Mouse (Mus musculus): ENCODE measurements around the gene Arl13b. TPM values are rescaled to one million over a fixed set of nuclear protein-coding genes. Genes with fewer than 3 reads are reported as not detected.

The Arl13b gene
- polyA plus RNA-seq, 1 experiment: 6.0 TPM

DNA sequence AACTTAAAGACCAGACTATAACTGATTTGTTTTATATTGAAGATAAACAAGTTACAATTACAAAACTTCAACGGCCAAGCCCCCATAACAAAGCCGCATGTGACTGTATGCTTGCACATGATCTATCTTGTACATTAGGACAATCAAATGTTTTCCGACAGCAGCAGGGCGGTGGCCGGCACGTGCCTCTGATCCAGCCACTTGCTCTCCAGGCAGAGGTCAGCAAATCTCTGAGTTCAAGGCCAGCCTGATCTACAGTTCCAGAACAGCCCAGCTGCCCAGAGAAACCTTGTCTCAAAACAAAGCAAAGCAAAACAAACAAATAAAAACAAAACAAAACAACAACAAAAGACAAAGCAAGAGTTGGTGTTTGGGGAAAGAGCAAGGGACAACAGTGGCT, 8.5 kb upstream of the Arl13b start:
- H3K4me1 ChIP-seq (ENCODE audit: control insufficient read depth, insufficient read depth, low read length): peaks cover 7% of the 10 kb centered on the region
- DNase-seq: no peak
- 45% methylated on average over 6 of the region's 6 CpGs for WGBS
- TF ChIP-seq CTCF (IDR thresholded peaks at IDR 0.05; ENCODE audit: insufficient read depth, low read length): no peak
- TF ChIP-seq POLR2A (IDR thresholded peaks at IDR 0.05; ENCODE audit: borderline replicate concordance, extremely low read depth, low read depth, low read length): no peak
- H3K4me3 ChIP-seq (replicated peaks; ENCODE audit: extremely low read depth, low read depth, low read length): peak overlapping the region; percentile 6

DNA sequence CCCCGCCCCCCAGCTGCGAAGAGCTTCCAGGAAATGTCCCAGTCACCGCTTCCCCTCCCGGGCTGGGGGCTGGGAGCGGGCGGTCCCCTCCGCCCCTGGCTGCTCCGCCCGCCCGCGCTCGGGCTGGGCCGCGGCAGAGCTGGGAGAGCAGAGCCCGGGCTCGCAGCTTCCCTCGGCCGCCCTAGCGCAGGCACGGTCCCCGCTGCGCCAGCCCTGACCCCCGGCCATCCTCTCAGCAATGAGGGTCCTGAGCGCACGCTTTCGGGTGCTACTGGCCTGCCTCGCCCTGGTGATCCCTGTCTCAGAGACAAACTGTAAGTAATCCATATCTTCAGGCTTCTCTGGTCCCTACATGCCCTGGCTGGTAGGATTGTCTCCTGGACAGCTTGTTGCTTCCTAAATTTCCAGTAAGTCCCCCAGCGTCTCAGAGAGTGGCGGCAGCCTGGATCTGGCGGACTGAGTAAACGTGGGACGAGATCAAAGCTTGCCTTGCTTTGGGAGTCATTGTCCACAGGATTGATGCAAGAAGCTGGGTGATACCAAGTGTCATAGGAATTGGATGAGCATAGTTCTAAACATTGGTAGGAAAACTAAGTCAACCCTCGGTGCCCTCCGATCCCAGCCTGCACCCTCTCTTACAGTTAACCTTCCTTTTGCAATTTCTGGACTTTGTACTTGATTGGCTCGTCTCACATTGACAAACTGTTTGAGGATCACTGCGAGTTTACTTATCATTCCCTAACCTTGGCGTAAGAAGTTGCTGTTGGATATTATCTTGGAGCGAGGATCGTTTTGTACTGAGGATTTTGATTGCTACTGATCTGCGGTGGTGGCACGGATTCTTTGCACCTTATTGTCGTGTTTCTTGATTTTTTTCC, 7.6 kb upstream of the Arl13b start, which contains the start of gene Pros1:
Gene Pros1 (plus strand): TSS at position 117 of the 878 bp plus-strand sequence.
- peak; percentile 66 for DNase-seq
- TF ChIP-seq CTCF (IDR thresholded peaks at IDR 0.05; ENCODE audit: insufficient read depth, low read length) (no peak), POLR2A (IDR thresholded peaks at IDR 0.05; ENCODE audit: borderline replicate concordance, extremely low read depth, low read depth, low read length) (peak; percentile 79)
- WGBS: 3% methylated on average over 40 of the region's 42 CpGs
- H3K4me1 ChIP-seq (ENCODE audit: control insufficient read depth, insufficient read depth, low read length): peaks cover 7% of the 10 kb centered on the region
- peak within 1 kb of the TSS; percentile 100 for H3K4me3 ChIP-seq (replicated peaks; ENCODE audit: extremely low read depth, low read depth, low read length)

DNA sequence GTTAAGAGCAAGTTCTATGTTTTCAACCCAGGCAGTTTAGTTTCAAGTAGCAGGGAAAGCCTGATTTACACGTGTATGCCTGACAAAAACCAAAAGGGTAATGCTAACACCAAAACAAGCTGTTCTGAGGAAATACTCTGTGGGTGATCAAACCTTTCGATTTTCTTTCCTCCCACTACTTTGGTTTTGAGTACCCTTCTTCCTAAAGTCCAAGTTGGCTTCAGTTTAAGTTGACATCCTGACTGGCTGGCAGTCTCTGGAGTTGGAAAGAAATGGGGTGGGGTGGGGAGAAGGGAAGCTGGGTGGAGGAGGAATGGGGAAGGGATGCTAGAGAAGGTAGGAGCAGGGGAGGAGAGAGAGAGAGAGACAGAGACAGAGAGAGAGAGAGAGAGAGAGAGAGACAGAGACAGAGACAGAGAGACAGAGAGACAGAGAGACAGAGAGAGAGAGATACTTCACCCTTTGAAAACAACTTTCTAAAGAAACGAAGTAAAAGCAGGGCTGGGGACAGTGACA, 6.8 kb upstream of the Arl13b start:
- 6% methylated on average over 3 of the region's 3 CpGs for WGBS
- peak overlapping the region; percentile 100 for H3K4me3 ChIP-seq (replicated peaks; ENCODE audit: extremely low read depth, low read depth, low read length)
- TF ChIP-seq POLR2A (IDR thresholded peaks at IDR 0.05; ENCODE audit: borderline replicate concordance, extremely low read depth, low read depth, low read length) (no peak), CTCF (IDR thresholded peaks at IDR 0.05; ENCODE audit: insufficient read depth, low read length) (no peak)
- peaks cover 7% of the 10 kb centered on the region for H3K4me1 ChIP-seq (ENCODE audit: control insufficient read depth, insufficient read depth, low read length)
- no peak for DNase-seq

DNA sequence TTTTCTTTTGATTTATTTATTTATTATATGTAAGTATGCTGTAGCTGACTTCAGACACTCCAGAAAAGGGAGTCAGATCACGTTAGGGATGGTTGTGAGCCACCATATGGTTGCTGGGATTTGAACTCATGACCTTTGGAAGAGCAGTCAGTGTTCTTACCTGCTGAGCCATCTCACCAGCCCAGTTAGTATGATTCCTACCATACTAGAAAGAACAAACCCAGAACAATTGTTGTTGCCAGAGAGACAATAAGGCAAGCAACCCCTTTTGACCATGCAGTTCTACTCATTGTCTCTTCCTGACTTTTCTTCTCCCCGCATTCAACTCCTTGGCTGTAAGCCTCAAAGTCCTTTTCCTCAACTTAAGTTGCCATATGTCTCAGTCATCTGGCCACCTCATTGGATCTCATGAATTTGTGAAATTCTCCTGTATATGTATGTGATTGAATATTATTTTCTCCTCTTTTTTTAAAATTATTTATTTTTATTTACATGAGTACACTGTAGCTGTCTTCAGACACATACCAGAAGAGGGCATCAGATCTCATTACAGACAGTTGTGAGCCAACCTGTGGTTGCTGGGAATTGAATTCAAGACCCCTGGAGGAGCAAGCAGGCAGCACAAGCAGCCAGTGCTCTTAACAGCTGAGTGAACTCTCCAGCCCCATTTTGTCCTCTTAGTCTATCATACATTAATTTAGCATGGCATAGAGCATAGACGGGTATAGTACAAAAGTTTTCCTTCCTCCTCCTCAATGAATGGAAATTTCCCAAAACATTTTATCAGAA, 5.8 kb upstream of the Arl13b start:
- TF ChIP-seq CTCF (IDR thresholded peaks at IDR 0.05; ENCODE audit: insufficient read depth, low read length): no peak
- TF ChIP-seq POLR2A (IDR thresholded peaks at IDR 0.05; ENCODE audit: borderline replicate concordance, extremely low read depth, low read depth, low read length): no peak
- WGBS: 82% methylated on average over 3 of the region's 3 CpGs
- peaks cover 7% of the 10 kb centered on the region for H3K4me1 ChIP-seq (ENCODE audit: control insufficient read depth, insufficient read depth, low read length)
- no peak for DNase-seq
- no peak overlapping the region for H3K4me3 ChIP-seq (replicated peaks; ENCODE audit: extremely low read depth, low read depth, low read length)

DNA sequence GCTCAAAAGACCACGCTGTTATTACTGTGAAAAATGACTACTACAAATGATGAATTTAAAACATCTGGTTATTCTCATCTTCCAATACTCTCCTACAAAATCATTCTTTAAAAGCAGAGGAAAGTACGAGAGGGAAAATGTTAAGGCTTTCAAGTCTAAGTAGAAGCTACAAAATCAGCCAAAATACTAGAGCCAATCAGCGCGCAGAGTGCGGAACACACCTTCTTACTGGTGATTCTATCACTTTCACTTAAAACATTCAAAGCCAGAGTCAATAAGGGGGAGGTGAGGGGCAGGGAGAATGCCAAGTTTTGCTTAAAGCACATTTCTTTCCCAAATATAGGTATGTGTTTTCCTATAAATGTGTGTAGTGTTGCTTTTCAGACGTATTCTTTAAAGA, 1.5 kb downstream of the Arl13b start:
- peaks cover 2% of the 10 kb centered on the region; the same call in 1 of the 2 replicates for H3K4me1 ChIP-seq (ENCODE audit: control insufficient read depth, insufficient read depth, low read length)
- H3K4me3 ChIP-seq (replicated peaks; ENCODE audit: extremely low read depth, low read depth, low read length): no peak overlapping the region
- no peak for DNase-seq
- no peak for TF ChIP-seq CTCF (IDR thresholded peaks at IDR 0.05; ENCODE audit: insufficient read depth, low read length)
- 81% methylated on average over 6 of the region's 6 CpGs for WGBS

DNA sequence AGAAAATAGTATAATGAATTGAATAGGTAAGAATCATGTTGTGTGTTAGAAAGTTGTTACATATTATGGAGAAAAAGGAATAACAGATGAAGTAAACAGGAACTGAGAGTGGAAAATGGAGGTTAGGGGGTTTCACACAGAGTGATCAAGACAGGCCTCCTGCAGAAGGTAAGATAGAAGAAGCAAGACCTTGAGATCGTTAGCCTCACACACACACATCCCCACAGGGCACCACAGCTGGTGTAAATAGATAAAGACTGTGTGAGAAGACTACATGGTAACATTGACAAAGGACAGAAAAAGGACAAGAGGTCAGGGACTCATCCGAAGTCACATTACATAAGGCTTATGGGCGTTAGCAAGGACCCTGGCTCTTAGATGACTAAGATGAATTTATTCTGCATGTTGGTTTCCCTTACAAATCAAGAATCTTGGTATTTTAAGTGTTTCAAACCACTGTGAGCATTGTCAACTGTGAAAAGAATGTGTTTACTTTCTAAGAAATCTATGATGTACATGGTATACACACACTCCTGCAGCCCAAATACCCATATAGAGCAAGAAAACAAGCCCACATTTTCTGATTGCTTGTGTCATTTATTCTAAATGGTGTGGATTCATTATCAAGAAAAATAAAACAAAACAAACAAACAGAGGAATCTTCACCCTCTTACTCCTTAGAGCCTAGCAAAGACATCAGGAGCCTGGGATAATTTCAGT, 12.7 kb downstream of the Arl13b start:
- Histone ChIP-seq H3K4me3 (replicated peaks; ENCODE audit: extremely low read depth, low read depth, low read length) (no peak overlapping the region), H3K4me1 (ENCODE audit: control insufficient read depth, insufficient read depth, low read length) (peaks cover 5% of the 10 kb centered on the region; the same call in 1 of the 2 replicates)
- WGBS: 34% methylated on average over 3 of the region's 3 CpGs
- TF ChIP-seq POLR2A (IDR thresholded peaks at IDR 0.05; ENCODE audit: borderline replicate concordance, extremely low read depth, low read depth, low read length) (no peak), CTCF (IDR thresholded peaks at IDR 0.05; ENCODE audit: insufficient read depth, low read length) (no peak)
- DNase-seq: no peak

DNA sequence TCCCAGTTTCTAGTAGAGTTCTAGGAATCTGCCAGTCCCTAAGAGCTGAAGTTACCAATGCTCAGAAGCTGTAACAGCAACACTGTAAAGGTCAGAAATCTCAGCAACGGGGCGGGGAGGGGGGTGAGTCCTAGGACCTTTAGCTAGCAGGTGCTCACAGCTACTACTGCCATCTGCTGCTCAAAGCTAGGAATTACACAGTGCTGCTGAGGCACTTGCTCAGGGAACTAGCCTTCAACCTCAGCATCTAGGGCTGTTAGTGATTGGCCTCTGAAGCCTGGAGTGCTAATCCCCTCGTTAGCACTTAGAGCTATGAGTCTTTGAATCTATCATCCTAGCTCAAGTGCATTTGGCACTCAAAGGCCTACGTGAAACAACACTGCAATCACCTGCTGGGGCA, 14.4 kb downstream of the Arl13b start:
- DNase-seq: no peak

DNA sequence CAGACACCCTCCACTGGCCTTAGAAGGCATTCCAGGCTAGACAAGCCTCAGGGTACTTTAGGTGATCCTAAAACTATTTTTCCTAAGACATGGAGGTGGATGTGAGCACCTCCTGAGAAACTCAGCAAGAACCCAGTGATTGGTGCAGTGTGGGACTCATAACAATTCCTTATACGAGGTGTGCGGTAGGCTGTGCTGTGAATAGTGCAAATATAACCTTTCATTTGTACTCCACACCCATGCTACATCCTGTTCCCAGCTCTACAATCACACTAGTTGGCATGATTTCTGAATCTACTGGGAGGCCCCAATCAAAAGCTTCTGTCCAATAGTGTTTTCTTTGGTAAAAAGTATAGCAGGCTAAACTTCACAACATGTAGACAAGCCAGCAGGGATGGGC, 14.8 kb downstream of the Arl13b start:
- 41% methylated on average over 2 of the region's 2 CpGs for WGBS
- TF ChIP-seq CTCF (IDR thresholded peaks at IDR 0.05; ENCODE audit: insufficient read depth, low read length) (no peak), POLR2A (IDR thresholded peaks at IDR 0.05; ENCODE audit: borderline replicate concordance, extremely low read depth, low read depth, low read length) (no peak)
- Histone ChIP-seq H3K4me3 (replicated peaks; ENCODE audit: extremely low read depth, low read depth, low read length) (no peak overlapping the region), H3K4me1 (ENCODE audit: control insufficient read depth, insufficient read depth, low read length) (peaks cover 5% of the 10 kb centered on the region; the same call in 1 of the 2 replicates)
- DNase-seq: no peak

More for the DNA sequence above, 14.4 kb downstream of the Arl13b start:
- 17% methylated on average over 4 of the region's 4 CpGs for WGBS
- Histone ChIP-seq H3K4me1 (ENCODE audit: control insufficient read depth, insufficient read depth, low read length) (peaks cover 5% of the 10 kb centered on the region; the same call in 1 of the 2 replicates), H3K4me3 (replicated peaks; ENCODE audit: extremely low read depth, low read depth, low read length) (no peak overlapping the region)
- no peak for TF ChIP-seq POLR2A (IDR thresholded peaks at IDR 0.05; ENCODE audit: borderline replicate concordance, extremely low read depth, low read depth, low read length)
- peak; percentile 88 for TF ChIP-seq CTCF (IDR thresholded peaks at IDR 0.05; ENCODE audit: insufficient read depth, low read length)

All from lung, adult 2 months (tissue).